24 mouse cellular contexts compared by ENCODE assay signal in the genomic region with DNA sequence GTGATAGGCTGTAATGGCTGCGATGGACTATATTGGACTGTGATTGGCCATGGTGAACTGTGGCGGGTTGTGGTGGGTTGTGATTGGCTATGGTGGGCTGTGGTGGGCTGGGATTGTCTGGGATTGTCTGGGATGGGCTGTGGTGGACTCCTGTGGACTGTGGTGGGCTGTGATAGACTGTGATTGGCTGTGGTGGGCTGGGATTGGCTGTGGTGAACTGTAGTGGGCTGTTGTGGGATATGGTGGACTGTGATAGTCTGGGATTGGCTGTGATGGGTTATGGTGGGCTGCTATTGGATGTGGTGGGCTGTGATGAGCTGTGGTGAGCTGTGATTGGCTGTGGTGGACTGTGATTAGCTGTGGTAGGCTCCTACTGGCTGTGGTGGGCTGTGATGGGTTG.
A peak's percentile ranks its signal among the peaks of the same experiment; 100 is the strongest.
DNase-seq lines count a peak whose midpoint lies in the region; ATAC-seq and TF ChIP-seq lines count a peak whose summit lies in the region.
"Had no signal": no experiment of that assay in that cellular context is flagged by ENCODE, and none has a peak within 500 bp of the region (broad histone marks: within the 10 kb centered on the region; RNA-seq: fewer than 3 reads in every experiment).

No protein-coding gene starts in this region.

- no peak overlapping the region for H3K4me2 ChIP-seq in forebrain, embryonic 13.5 days
- no peak overlapping the region for H3K4me2 ChIP-seq in forebrain, postnatal 0 days (ENCODE audit: low read depth)
- H3K4me2 ChIP-seq in embryonic facial prominence, embryonic 14.5 days (ENCODE audit: low read depth, low read length) = no peak overlapping the region
- H3K4me2 ChIP-seq: liver, embryonic 13.5 days had no signal

- no peaks in the 10 kb centered on the region for H3K9me3 ChIP-seq in forebrain, embryonic 13.5 days (replicated peaks)
- H3K9me3 ChIP-seq in forebrain, postnatal 0 days (ENCODE audit: low read length) = no peaks in the 10 kb centered on the region
- no peaks in the 10 kb centered on the region for H3K9me3 ChIP-seq in embryonic facial prominence, embryonic 14.5 days (ENCODE audit: control insufficient read depth, low read length)
- H3K9me3 ChIP-seq: heart, embryonic 10.5 days; liver, embryonic 13.5 days had no signal

- peak overlapping the region; percentile 44; the same call in 1 of the 2 replicates for H3K27ac ChIP-seq in forebrain, embryonic 13.5 days
- no peak overlapping the region for H3K27ac ChIP-seq in forebrain, postnatal 0 days (ENCODE audit: low read depth, low read length)
- H3K27ac ChIP-seq in embryonic facial prominence, embryonic 14.5 days (replicated peaks; ENCODE audit: low read depth, low read length) = no peak overlapping the region
- H3K27ac ChIP-seq: heart, embryonic 10.5 days; liver, embryonic 13.5 days; macrophage; stomach, postnatal 0 days had no signal

- peaks cover 44% of the 10 kb centered on the region for H3K4me1 ChIP-seq in forebrain, embryonic 13.5 days
- H3K4me1 ChIP-seq in forebrain, postnatal 0 days (ENCODE audit: insufficient read depth) = peaks cover 12% of the 10 kb centered on the region
- peaks cover 25% of the 10 kb centered on the region for H3K4me1 ChIP-seq in embryonic facial prominence, embryonic 14.5 days (ENCODE audit: control insufficient read depth, insufficient read depth, low read length)
- H3K4me1 ChIP-seq: liver, embryonic 13.5 days had no signal

- no peak for DNase-seq in forebrain, postnatal 0 days
- DNase-seq in testis, postnatal 14 days (ENCODE audit: low spot score) = peak; percentile 38
- DNase-seq in testis, postnatal 10 days (ENCODE audit: low spot score) = no peak
- DNase-seq in embryonic facial prominence, embryonic 14.5 days (ENCODE audit: low spot score) = no peak
- no peak for DNase-seq in spleen, postnatal 4 days (ENCODE audit: low spot score in 2 of 2)
- DNase-seq in cerebellum, postnatal 4 days (ENCODE audit: low spot score in 2 of 2) = no peak
- DNase-seq: adrenal gland, postnatal 25 days; cerebellum, adult 8-10 months; cerebellum, postnatal 36 days; gastrocnemius, postnatal 10 days; heart, postnatal 4 days; kidney, postnatal 36 days; layer of hippocampus, adult 9-11 months; liver, embryonic 13.5 days; lung, adult 2 months had no signal

- no peak overlapping the region for H3K9ac ChIP-seq in forebrain, embryonic 13.5 days
- no peak overlapping the region for H3K9ac ChIP-seq in forebrain, postnatal 0 days
- H3K9ac ChIP-seq in embryonic facial prominence, embryonic 14.5 days (ENCODE audit: low read depth, low read length) = no peak overlapping the region
- H3K9ac ChIP-seq: liver, embryonic 13.5 days had no signal

- 94% methylated on average over 2 of the region's 2 CpGs for WGBS in forebrain, embryonic 13.5 days
- WGBS in forebrain, postnatal 0 days = 94% methylated on average over 2 of the region's 2 CpGs
- WGBS in embryonic facial prominence, embryonic 14.5 days = 88% methylated on average over 2 of the region's 2 CpGs

- no peaks in the 10 kb centered on the region for H3K36me3 ChIP-seq in forebrain, embryonic 13.5 days (ENCODE audit: poor library complexity, severe bottlenecking)
- H3K36me3 ChIP-seq in forebrain, postnatal 0 days (ENCODE audit: insufficient read depth) = no peaks in the 10 kb centered on the region
- no peaks in the 10 kb centered on the region for H3K36me3 ChIP-seq in embryonic facial prominence, embryonic 14.5 days (ENCODE audit: control insufficient read depth, insufficient read depth, low read length)
- H3K36me3 ChIP-seq: G1E; heart, embryonic 10.5 days; liver, embryonic 13.5 days had no signal

- H3K27me3 ChIP-seq in forebrain, embryonic 13.5 days = no peaks in the 10 kb centered on the region
- no peaks in the 10 kb centered on the region for H3K27me3 ChIP-seq in forebrain, postnatal 0 days (ENCODE audit: insufficient read depth, low read length)
- no peaks in the 10 kb centered on the region for H3K27me3 ChIP-seq in embryonic facial prominence, embryonic 14.5 days (replicated peaks; ENCODE audit: control insufficient read depth, insufficient read depth, low read length)

- no peak for TF ChIP-seq CTCF in forebrain, postnatal 0 days (IDR thresholded peaks at IDR 0.05; ENCODE audit: low read depth)

- ATAC-seq in forebrain, embryonic 13.5 days = no peak
- ATAC-seq in forebrain, postnatal 0 days = no peak; the same call in 1 of the 2 replicates
- ATAC-seq in embryonic facial prominence, embryonic 14.5 days (ENCODE audit: low read depth) = peak; percentile 27
- ATAC-seq: CD4-positive, CD25-positive, alpha-beta regulatory T cell, adult 4 months; hindbrain, postnatal 0 days; intestine, embryonic 16.5 days; Patski had no signal

- H3K4me3 ChIP-seq in forebrain, embryonic 13.5 days = no peak overlapping the region
- no peak overlapping the region for H3K4me3 ChIP-seq in forebrain, postnatal 0 days (ENCODE audit: low read depth, low read length)
- H3K4me3 ChIP-seq in embryonic facial prominence, embryonic 14.5 days (ENCODE audit: low read depth, low read length) = no peak overlapping the region
- H3K4me3 ChIP-seq: heart, embryonic 10.5 days; liver, embryonic 13.5 days had no signal
